Mouse (Mus musculus) hindbrain, postnatal 0 days (tissue): ENCODE results near the gene Tlcd1. TPM values are rescaled to one million over a fixed set of nuclear protein-coding genes. Genes with fewer than 3 reads are reported as not detected.
"Not testable (repeated sequence)": the region's sequence is repeated elsewhere in the genome, so short reads cannot be mapped to it uniquely, and the experiment has no call there.

ENCODE experiments used
- ATAC-seq: fragments of 200-750 bp; cut with Nextera tagmentation; 2 replicates; pipeline ENCODE4 v1.8.0; 2017; ENCODE audit warnings: mild to moderate bottlenecking, moderate TSS enrichment, moderate library complexity
- DNase-seq: peaks from one replicate; pipeline ENCODE4 v3.0.0-alpha.2; 2015; ENCODE audit warnings: low spot score
- H3K27ac ChIP-seq: fragments of 300-500 bp; sonication (generic); 2 replicates; pipeline ENCODE4 v1.5.1; 2014; ENCODE audit warnings: mild to moderate bottlenecking
- H3K27me3 ChIP-seq: fragments of 300-500 bp; sonication (generic); 2 replicates; pipeline ENCODE4 v1.6.1; 2014; ENCODE audit warnings: low read length, mixed read lengths; ENCODE audit not compliant: insufficient read depth
- H3K36me3 ChIP-seq: fragments of 300-500 bp; sonication (generic); 2 replicates; pipeline ENCODE4 v1.6.1; 2014; ENCODE audit warnings: low read length, mixed read lengths; ENCODE audit not compliant: insufficient read depth
- H3K4me1 ChIP-seq: fragments of 300-500 bp; sonication (generic); 2 replicates; pipeline ENCODE4 v1.6.1; 2014; ENCODE audit warnings: antibody characterized with exemption, low read length, mixed read lengths; ENCODE audit not compliant: insufficient read depth
- H3K4me2 ChIP-seq: fragments of 300-500 bp; sonication (generic); 2 replicates; pipeline ENCODE4 v1.6.1; 2014; ENCODE audit warnings: low read depth, mild to moderate bottlenecking, low read length, moderate library complexity, mixed read lengths
- H3K4me3 ChIP-seq: fragments of 300-500 bp; sonication (generic); 2 replicates; pipeline ENCODE4 v1.5.1; 2014; ENCODE audit warnings: low read length
- H3K9ac ChIP-seq: fragments of 300-500 bp; sonication (generic); replicated peaks from 2 replicates; pipeline ENCODE4 v1.6.1; 2014; ENCODE audit warnings: mild to moderate bottlenecking, low read length, moderate library complexity, mixed read lengths
- H3K9me3 ChIP-seq: fragments of 300-500 bp; sonication (generic); 2 replicates; pipeline ENCODE4 v1.6.1; 2016; ENCODE audit warnings: low read length, mixed read lengths
- CTCF ChIP-seq: IDR thresholded peaks from 2 replicates; pipeline ENCODE4 v1.5.1; 2016; ENCODE audit warnings: antibody characterized with exemption, control low read depth, low read depth
- WGBS: fragments of 180-500 bp; shearing (Covaris S2); extraction: QIAGEN DNeasy Blood & Tissue Kit; methylation state at CpG from one replicate; pipeline ENCODE4 v1.1.7; 2014; 5-methylcytosine and 5-hydroxymethylcytosine counted together
- polyA plus RNA-seq: library from polyadenylated mRNA; unstranded; fragments of >200 nt; fragmentation: Nextera tagmentation; extraction: Ambion mirVana; gene quantifications from 2 replicates; pipeline ENCODE4 v1.2.1, GENCODE M21; 2015
- total RNA-seq: library from RNA; depleted of rRNA; stranded (reverse); fragments of >200 nt; gene quantifications from 2 replicates; pipeline ENCODE4 v1.2.3, GENCODE M21; 2014; rRNA removed

The Tlcd1 gene
- total RNA-seq: 37.5 and 46.1 TPM in 2 replicates
- polyA plus RNA-seq: 36.8 and 42.6 TPM in 2 replicates

GRCm38 (mm10) chr11:78176402-78176862 is at the start of gene Tlcd1, which contains the start of gene Nek8:
Tlcd1 (plus strand) TSS chr11:78176711.
Nek8 (minus strand) TSS chr11:78176675.
- TF ChIP-seq CTCF: no peak
- peak; percentile 64 for ATAC-seq
- H3K9me3 ChIP-seq: no peaks in the 10 kb centered on the region
- under 1% methylated on average over 32 of the region's 32 CpGs for WGBS
- no peaks in the 10 kb centered on the region for H3K27me3 ChIP-seq
- peak; percentile 90 for DNase-seq
- H3K4me2 ChIP-seq: peak within 1 kb of the TSS; percentile 59
- H3K9ac ChIP-seq: peak within 1 kb of the TSS; percentile 46
- H3K4me1 ChIP-seq: peaks cover 9% of the 10 kb centered on the region; the same call in 1 of the 2 replicates
- peaks cover 20% of the 10 kb centered on the region for H3K36me3 ChIP-seq
- H3K27ac ChIP-seq: peak within 1 kb of the TSS; percentile 91
- peak within 1 kb of the TSS; percentile 55 for H3K4me3 ChIP-seq

GRCm38 (mm10) chr11:78126739-78127138 is 49.8 kb upstream of the Tlcd1 start:
- 94% methylated on average over 4 of the region's 4 CpGs for WGBS
- TF ChIP-seq CTCF: no peak
- Histone ChIP-seq H3K4me2 (no peak overlapping the region), H3K36me3 (no peaks in the 10 kb centered on the region), H3K9me3 (no peaks in the 10 kb centered on the region), H3K9ac (no peak overlapping the region), H3K27me3 (no peaks in the 10 kb centered on the region), H3K4me3 (no peak overlapping the region), H3K4me1 (no peaks in the 10 kb centered on the region), H3K27ac (no peak overlapping the region)
- DNase-seq: no peak
- no peak for ATAC-seq

GRCm38 (mm10) chr11:78129458-78129857 is 47.1 kb upstream of the Tlcd1 start:
- peak; percentile 45 for DNase-seq
- Histone ChIP-seq H3K4me1 (no peaks in the 10 kb centered on the region), H3K9me3 (no peaks in the 10 kb centered on the region), H3K36me3 (no peaks in the 10 kb centered on the region), H3K4me2 (no peak overlapping the region), H3K4me3 (no peak overlapping the region), H3K9ac (no peak overlapping the region), H3K27ac (no peak overlapping the region), H3K27me3 (no peaks in the 10 kb centered on the region)
- 59% methylated on average over 8 of the region's 8 CpGs for WGBS
- ATAC-seq: no peak
- no peak for TF ChIP-seq CTCF

GRCm38 (mm10) chr11:78133915-78134314 is 42.6 kb upstream of the Tlcd1 start:
- ATAC-seq (no peak), DNase-seq (no peak)
- no peak for TF ChIP-seq CTCF
- no peaks in the 10 kb centered on the region for H3K27me3 ChIP-seq
- H3K4me1 ChIP-seq: no peaks in the 10 kb centered on the region
- no peaks in the 10 kb centered on the region for H3K9me3 ChIP-seq
- no peak overlapping the region for H3K9ac ChIP-seq
- WGBS: 91% methylated on average over 6 of the region's 6 CpGs
- H3K4me2 ChIP-seq: no peak overlapping the region
- H3K27ac ChIP-seq: no peak overlapping the region
- H3K4me3 ChIP-seq: no peak overlapping the region
- no peaks in the 10 kb centered on the region for H3K36me3 ChIP-seq

GRCm38 (mm10) chr11:78134344-78134743 is 42.2 kb upstream of the Tlcd1 start:
- ATAC-seq (no peak), DNase-seq (no peak)
- Histone ChIP-seq H3K36me3 (no peaks in the 10 kb centered on the region), H3K9ac (no peak overlapping the region), H3K27me3 (no peaks in the 10 kb centered on the region), H3K4me2 (no peak overlapping the region), H3K4me3 (no peak overlapping the region), H3K9me3 (no peaks in the 10 kb centered on the region), H3K4me1 (no peaks in the 10 kb centered on the region), H3K27ac (no peak overlapping the region)
- 80% methylated on average over 3 of the region's 3 CpGs for WGBS
- TF ChIP-seq CTCF: no peak

GRCm38 (mm10) chr11:78135314-78135713 is 41.2 kb upstream of the Tlcd1 start:
- H3K9me3 ChIP-seq, H3K4me3 ChIP-seq, H3K4me1 ChIP-seq, ATAC-seq, DNase-seq, H3K36me3 ChIP-seq, H3K9ac ChIP-seq, H3K4me2 ChIP-seq, H3K27me3 ChIP-seq, H3K27ac ChIP-seq: not testable (repeated sequence)
- 87% methylated on average over 7 of the region's 7 CpGs for WGBS

GRCm38 (mm10) chr11:78136132-78136531 is 40.4 kb upstream of the Tlcd1 start:
- H3K27me3 ChIP-seq: no peaks in the 10 kb centered on the region
- H3K4me3 ChIP-seq: no peak overlapping the region
- H3K9ac ChIP-seq: no peak overlapping the region
- no peaks in the 10 kb centered on the region for H3K4me1 ChIP-seq
- no peaks in the 10 kb centered on the region for H3K36me3 ChIP-seq
- DNase-seq (no peak), ATAC-seq (no peak)
- no peak overlapping the region for H3K4me2 ChIP-seq
- TF ChIP-seq CTCF: no peak
- 92% methylated on average over 1 of the region's 1 CpGs for WGBS
- H3K27ac ChIP-seq: no peak overlapping the region
- no peaks in the 10 kb centered on the region for H3K9me3 ChIP-seq
